Mouse (Mus musculus) liver, adult 10 weeks (tissue): ENCODE data around the gene Tet2. TPM values are rescaled to one million over a fixed set of nuclear protein-coding genes. Genes with fewer than 3 reads are reported as not detected.

ENCODE experiments used
- polyA plus RNA-seq: library from polyadenylated mRNA; stranded (reverse); fragments of 350-450 nt; fragmentation: Illumina TruSeq; extraction: RNeasy Lipid Tissue Mini Kit (QIAGEN cat#74804); gene quantifications from one replicate; pipeline ENCODE4 v1.2.3, GENCODE M21; 2014; ENCODE audit warnings: low read depth, low replicate concordance

Gene Tet2
- polyA plus RNA-seq, result 13.0 TPM

GRCm38 (mm10) chr3:133544551-133545303, at the start of gene Tet2:
Gene Tet2, minus strand, starts transcription at chr3:133545139.

Other genes starting within 250 kb of the Tet2 start
- 121 TPM for gene Ppa2, start 235.0 kb downstream of the Tet2 start, polyA plus RNA-seq